Mouse (Mus musculus) lung, postnatal 4 days (tissue): ENCODE data around the gene Smg8.
"Not testable (repeated sequence)": the region's sequence is repeated elsewhere in the genome, so short reads cannot be mapped to it uniquely, and the experiment has no call there.

Experiments
- DNase-seq, 2 experiments: peaks; one replicate each; pipeline ENCODE4 v3.0.0; 2021

Smg8 gene

GRCm38 (mm10) chr11:87086290-87086984 lies at the start of gene Smg8:
Gene Smg8, minus strand, starts transcription at chr11:87086774.
- peak; percentile 87 to 88 for DNase-seq

- no peak for DNase-seq
Measured at GRCm38 (mm10) chr11:87136233-87136632, 49.7 kb upstream of the Smg8 start.

- DNase-seq = peak; percentile 89 to 93
Measured at GRCm38 (mm10) chr11:87126824-87127816, 40.5 kb upstream of the Smg8 start, which contains the start of gene Trim37. Gene Trim37, plus strand, starts transcription at chr11:87127077.

DNA sequence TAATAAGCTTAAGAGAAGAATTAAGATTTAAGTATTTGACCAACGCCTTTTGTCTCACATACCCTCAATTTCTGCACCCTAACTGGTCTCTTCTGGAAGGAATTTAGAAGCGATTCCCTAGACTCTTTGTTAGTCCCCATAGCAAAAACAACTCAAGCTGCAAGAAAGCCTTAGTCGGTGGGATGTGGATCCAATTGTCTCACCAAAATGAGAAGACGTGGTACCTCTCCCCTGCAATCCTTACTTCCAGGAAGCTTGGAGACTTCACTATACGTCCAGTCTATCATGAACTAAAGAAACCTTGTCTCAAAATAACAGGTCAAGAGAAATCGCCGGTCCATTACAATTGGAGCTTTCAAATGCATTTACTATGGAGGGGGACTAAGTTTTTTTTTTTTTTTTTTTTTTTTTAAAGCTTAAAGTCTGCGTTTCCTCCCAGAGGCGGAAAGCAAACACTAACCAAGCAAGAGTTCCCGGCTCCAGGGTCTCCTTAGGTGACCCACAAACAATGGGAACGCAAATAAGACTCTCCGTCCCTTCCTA lies 39.8 kb upstream of the Smg8 start:
- no peak for DNase-seq

GRCm38 (mm10) chr11:87125562-87125961 lies 39.0 kb upstream of the Smg8 start:
- DNase-seq = no peak

DNA sequence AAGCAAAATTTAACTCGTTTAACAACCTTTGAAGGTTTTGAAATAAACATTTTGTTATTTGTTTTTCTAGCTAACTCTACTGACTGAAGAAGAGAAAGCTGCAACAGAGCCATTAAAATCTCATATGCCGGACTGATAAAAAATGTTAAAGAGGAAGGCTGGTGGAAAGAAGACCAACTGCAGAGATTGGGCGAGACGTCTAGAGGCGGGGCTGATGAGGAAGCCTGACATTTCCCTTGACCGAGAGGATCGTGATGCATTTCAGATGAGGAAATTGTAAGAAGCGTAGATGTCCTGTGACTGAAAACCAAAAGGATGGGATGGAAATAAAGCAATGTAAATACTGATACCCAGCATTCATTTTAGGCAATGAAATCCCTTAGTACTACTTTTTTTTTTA lies 35.3 kb upstream of the Smg8 start:
- no peak for DNase-seq

- DNase-seq = no peak
Measured at GRCm38 (mm10) chr11:87110172-87110909, 23.8 kb upstream of the Smg8 start.

- peak; percentile 28 to 37 for DNase-seq
Measured at GRCm38 (mm10) chr11:87109519-87110171, 23.1 kb upstream of the Smg8 start.

DNA sequence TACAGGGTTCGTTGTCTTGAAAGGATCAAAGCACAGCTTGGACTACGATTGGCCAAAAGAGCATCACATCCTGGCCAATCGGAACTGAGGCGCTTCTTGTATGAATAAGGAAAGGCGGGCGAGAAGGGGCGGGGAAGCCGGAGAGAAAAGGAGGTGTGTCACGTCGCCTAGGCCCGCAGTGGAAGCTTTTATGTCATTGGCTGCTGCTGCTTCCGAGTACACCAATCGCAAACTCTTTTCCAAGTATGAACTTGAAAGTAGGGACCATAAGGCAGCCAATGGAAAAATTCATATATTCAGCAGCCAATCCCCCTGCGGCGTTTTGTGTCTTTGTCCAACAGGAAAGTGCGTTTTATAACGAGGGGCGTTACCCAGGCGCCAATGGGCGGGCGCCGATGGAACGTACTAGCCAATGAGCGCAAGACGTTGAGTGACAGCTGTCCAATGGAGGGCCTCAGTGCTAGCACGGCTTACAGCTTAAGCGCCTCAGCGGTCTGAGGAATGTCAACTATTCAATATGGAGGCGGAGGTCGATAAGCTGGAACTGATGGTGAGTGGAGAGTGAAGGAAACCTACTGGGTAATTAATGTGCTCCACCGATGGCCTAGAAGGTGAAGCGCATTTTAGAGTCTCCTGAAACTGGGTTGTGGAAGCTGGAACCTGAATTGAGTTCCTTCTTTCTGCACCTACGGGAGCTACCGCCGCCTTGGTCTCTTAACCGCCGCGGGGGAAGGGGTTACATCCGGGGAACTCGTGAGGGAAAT lies 22.4 kb upstream of the Smg8 start, which contains the start of gene Ska2:
Ska2 (plus strand) TSS at position 480 of the 764 bp plus-strand sequence.
- DNase-seq = peak; percentile 98 to 99

DNA sequence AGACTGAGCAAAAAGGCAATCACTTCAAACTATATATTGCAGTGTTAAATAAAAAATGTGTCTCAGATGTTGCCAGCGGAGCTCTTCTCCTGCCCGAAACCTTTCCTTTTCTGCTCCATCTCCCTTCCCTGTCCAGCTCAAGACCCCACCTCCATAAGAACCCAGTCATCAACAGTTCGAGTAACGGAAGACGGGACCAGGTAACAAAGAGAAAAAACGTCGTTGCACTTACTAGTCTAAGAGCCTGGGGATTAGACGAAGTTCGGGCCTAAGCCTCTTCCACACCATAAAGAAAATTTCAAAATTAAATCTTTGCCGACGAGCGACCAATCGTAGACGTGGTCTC lies 21.8 kb upstream of the Smg8 start, which contains the start of gene Prr11:
Prr11 (minus strand) TSS at position 300 of the 346 bp plus-strand sequence.
- no peak for DNase-seq

GRCm38 (mm10) chr11:87087142-87087541 lies 568 bp upstream of the Smg8 start:
- no peak for DNase-seq

GRCm38 (mm10) chr11:87085461-87085860 lies 1.1 kb downstream of the Smg8 start:
- DNase-seq = no peak

GRCm38 (mm10) chr11:87083712-87084111 lies 2.9 kb downstream of the Smg8 start:
- no peak for DNase-seq

DNA sequence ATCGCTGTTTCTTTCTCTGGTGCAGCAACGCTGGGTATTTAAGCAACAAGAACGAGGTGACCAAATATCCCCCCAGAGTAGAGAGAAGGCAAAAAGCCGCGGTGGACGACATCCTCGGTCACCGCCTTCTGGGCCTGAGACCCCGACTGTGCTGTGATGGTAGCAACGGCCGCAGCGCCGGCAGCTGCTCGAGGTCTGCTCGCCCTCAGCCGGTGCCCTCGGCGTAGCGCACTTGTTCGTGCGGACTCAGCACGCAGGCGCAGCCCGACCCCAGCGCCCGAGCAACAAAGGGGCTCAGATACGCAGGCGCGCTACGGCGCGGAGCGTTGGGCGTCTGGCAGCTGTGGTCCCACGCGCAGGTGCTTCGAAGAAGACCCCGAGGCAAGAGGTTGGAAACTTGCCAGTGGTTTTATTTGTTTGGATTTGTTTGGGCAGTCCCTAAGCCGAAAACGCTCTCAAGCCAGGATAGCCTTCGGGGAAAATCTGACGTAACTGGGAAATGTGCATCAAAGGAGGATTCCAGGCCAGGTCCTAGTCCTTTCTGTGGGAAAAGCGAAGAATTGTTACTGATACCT lies 12.6 kb downstream of the Smg8 start, which contains the start of gene Gdpd1:
Gdpd1 (minus strand) TSS at position 197 of the 575 bp plus-strand sequence.
- peak; percentile 90 to 93 for DNase-seq

GRCm38 (mm10) chr11:87073343-87073865 lies 13.2 kb downstream of the Smg8 start:
- DNase-seq = peak; percentile 78 to 81

- no peak for DNase-seq
Measured at GRCm38 (mm10) chr11:87062087-87062486, 24.5 kb downstream of the Smg8 start.

- DNase-seq = no peak
Measured at GRCm38 (mm10) chr11:87060410-87060809, 26.2 kb downstream of the Smg8 start.

DNA sequence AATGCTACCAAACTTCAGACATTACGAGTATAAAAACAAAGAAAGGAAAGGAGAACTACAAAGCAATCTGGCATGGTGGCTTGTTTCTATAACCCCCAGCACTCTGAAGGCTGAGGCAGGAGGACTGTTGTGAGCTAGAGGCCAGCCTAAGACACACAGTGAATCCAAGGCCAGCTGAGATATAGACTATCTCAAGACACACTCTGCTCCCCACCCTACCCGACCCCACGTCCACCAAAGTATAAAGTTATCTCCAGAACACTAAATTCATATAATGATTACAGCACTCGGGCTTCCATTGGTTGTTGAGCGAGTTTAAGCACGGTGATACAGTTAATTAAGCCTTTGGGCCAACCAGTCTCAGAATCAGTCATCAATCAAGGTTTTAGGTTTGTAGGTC lies 30.3 kb downstream of the Smg8 start:
- no peak for DNase-seq

GRCm38 (mm10) chr11:87048900-87049299 lies 37.7 kb downstream of the Smg8 start:
- DNase-seq = not testable (repeated sequence)

DNA sequence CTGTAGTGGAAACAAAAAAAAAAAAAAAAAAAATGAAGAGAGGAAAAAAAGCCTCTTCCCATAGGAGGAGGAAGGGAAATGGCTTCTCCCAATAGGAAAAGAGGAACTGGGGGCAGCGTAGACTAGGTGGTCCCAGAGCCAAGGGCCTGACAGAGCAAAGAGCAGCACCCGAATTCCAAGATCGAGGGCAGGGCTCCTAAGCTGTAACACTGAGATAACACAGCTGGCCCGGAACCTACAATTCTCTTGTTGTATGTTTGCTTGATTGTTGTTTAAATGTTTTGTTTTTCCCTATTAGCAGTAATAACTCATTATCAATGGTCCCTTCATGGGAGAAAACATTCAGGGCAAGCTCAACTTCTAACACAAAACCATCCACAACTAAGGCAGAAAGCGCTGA lies 39.6 kb downstream of the Smg8 start:
- no peak for DNase-seq
